Mouse (Mus musculus): ENCODE data around the gene Lrrc75b.

Gene Lrrc75b

GRCm38 (mm10) chr10:75504234-75505129 is 55.6 kb downstream of the Lrrc75b start:
- in situ Hi-C loops (cut with MboI, MseI), result no loop called here

DNA sequence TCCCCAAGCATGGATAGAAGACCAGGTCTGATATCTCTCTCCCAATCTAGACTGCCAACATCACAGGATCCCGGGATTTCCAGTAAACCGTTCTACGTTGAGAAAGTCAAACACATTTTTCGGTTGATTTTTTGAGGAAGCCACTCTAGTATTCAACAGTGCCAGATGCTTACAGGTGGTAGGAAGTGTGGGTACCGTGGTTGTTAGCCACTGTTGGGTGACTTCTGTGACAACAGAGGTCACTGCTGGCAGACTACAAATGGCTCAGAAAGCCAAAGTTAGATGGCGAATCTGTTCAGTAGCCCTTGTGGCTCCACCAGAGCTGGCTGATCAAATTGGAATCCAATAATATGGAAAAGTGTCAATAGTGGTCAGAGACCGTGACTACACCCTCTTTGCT is 56.4 kb downstream of the Lrrc75b start:
- in situ Hi-C loops (cut with MboI, MseI), result no loop called here

DNA sequence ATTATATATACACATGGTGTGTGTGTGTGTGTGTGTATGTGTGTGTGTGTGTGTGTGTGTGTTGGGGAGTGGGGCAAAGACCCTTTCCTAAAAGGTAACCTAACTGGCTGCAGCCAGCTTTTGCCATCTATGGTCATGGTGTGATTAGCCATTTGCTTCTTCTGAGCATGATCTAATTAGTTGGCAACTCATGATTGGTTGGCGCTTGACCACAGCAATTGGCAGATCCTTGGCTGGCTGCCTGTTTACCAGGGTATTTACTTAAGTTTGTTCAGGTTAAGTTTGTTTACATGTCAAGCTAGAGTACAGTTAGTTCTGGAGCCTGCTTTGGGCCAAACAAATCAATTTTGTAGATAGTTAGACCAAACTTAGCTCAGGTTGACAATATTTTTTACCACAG is 58.5 kb downstream of the Lrrc75b start:
- in situ Hi-C loops (cut with MboI, MseI), result no loop called here

GRCm38 (mm10) chr10:75500345-75500744 is 59.8 kb downstream of the Lrrc75b start:
- in situ Hi-C loops (cut with MboI, MseI), result no loop called here

Measured in T-helper 2 cell (primary cell).